Mouse (Mus musculus) testis, postnatal 14 days (tissue): Measurements from ENCODE around the gene Arrb2.
"Not testable (repeated sequence)": the region's sequence is repeated elsewhere in the genome, so short reads cannot be mapped to it uniquely, and the experiment has no call there.

Source experiments
- DNase-seq: peaks from one replicate; pipeline ENCODE4 v3.0.0; 2021; ENCODE audit warnings: low spot score

Gene Arrb2

GRCm38 (mm10) chr11:70446756-70447155 lies 14.3 kb downstream of the Arrb2 start:
- DNase-seq = no peak

GRCm38 (mm10) chr11:70447373-70447772 lies 14.9 kb downstream of the Arrb2 start:
- no peak for DNase-seq

GRCm38 (mm10) chr11:70450926-70451325 lies 18.5 kb downstream of the Arrb2 start:
- no peak for DNase-seq

GRCm38 (mm10) chr11:70451797-70452498 lies 19.5 kb downstream of the Arrb2 start, which contains the start of gene Med11:
Gene Med11, plus strand, starts transcription at chr11:70451919.
- peak; percentile 93 for DNase-seq

GRCm38 (mm10) chr11:70453261-70454044 lies 21.0 kb downstream of the Arrb2 start:
- no peak for DNase-seq

GRCm38 (mm10) chr11:70458688-70459600 lies 26.5 kb downstream of the Arrb2 start, which contains the start of gene Zmynd15:
Gene Zmynd15, plus strand, starts transcription at chr11:70459433.
- no peak for DNase-seq

GRCm38 (mm10) chr11:70459601-70460101 lies 27.2 kb downstream of the Arrb2 start, which contains the start of gene Cxcl16:
Gene Cxcl16, minus strand, starts transcription at chr11:70459984.
- DNase-seq = no peak

GRCm38 (mm10) chr11:70463970-70464369 lies 31.5 kb downstream of the Arrb2 start:
- DNase-seq = no peak

GRCm38 (mm10) chr11:70465211-70465610 lies 32.8 kb downstream of the Arrb2 start:
- DNase-seq = no peak

- no peak for DNase-seq
Observed at GRCm38 (mm10) chr11:70465824-70466223, 33.4 kb downstream of the Arrb2 start.

GRCm38 (mm10) chr11:70467902-70468619 lies 35.6 kb downstream of the Arrb2 start:
- DNase-seq = no peak

- no peak for DNase-seq
Observed at GRCm38 (mm10) chr11:70469764-70470163, 37.3 kb downstream of the Arrb2 start.

- no peak for DNase-seq
Observed at GRCm38 (mm10) chr11:70472716-70473115, 40.3 kb downstream of the Arrb2 start.

- not testable (repeated sequence) for DNase-seq
Observed at GRCm38 (mm10) chr11:70473291-70473690, 40.9 kb downstream of the Arrb2 start.

- no peak for DNase-seq
Observed at GRCm38 (mm10) chr11:70474872-70475534, 42.6 kb downstream of the Arrb2 start.

- no peak for DNase-seq
Observed at GRCm38 (mm10) chr11:70485498-70485897, 53.1 kb downstream of the Arrb2 start.

GRCm38 (mm10) chr11:70487816-70488215 lies 55.4 kb downstream of the Arrb2 start:
- DNase-seq = no peak

GRCm38 (mm10) chr11:70489138-70489537 lies 56.7 kb downstream of the Arrb2 start:
- DNase-seq = peak; percentile 23

GRCm38 (mm10) chr11:70489684-70490083 lies 57.2 kb downstream of the Arrb2 start:
- DNase-seq = no peak
